Comparison of ENCODE assay signal across 18 mouse cellular contexts in genomic region chr7:6869556-6869955, GRCm38 (mm10).
DNase-seq lines count a peak whose midpoint lies in the region; ATAC-seq and TF ChIP-seq lines count a peak whose summit lies in the region.
"Had no signal": no experiment of that assay in that cellular context is flagged by ENCODE, and none has a peak within 500 bp of the region (broad histone marks: within the 10 kb centered on the region; RNA-seq: fewer than 3 reads in every experiment).

No protein-coding gene starts in this region.

- 85% methylated on average over 1 of the region's 1 CpGs for WGBS in forebrain, embryonic 11.5 days
- WGBS in forebrain, embryonic 10.5 days: 79% methylated on average over 1 of the region's 1 CpGs
- WGBS in hindbrain, embryonic 12.5 days: 74% methylated on average over 1 of the region's 1 CpGs
- WGBS in midbrain, embryonic 13.5 days: 56% methylated on average over 1 of the region's 1 CpGs

- DNase-seq in forebrain, embryonic 11.5 days (ENCODE audit: low spot score): no peak
- DNase-seq in forebrain, embryonic 10.5 days (ENCODE audit: extremely low spot score, low spot score): no peak
- peak; percentile 6 for DNase-seq in CH12.LX (ENCODE audit: extremely low read depth)
- no peak for DNase-seq in ovary, postnatal 36 days (ENCODE audit: low spot score)
- DNase-seq in gastrocnemius, postnatal 25 days: no peak
- no peak for DNase-seq in gastrocnemius, adult 8-10 months (ENCODE audit: low spot score in 2 of 2)
- DNase-seq: cerebellum, postnatal 10 days; gastrocnemius, postnatal 10 days; kidney, adult 9 months; lung, postnatal 4 days; spleen, adult 18-20 months; thymus, postnatal 4 days had no signal

- no peak overlapping the region for H3K4me3 ChIP-seq in forebrain, embryonic 11.5 days (ENCODE audit: low read depth, low read length)
- H3K4me3 ChIP-seq in forebrain, embryonic 10.5 days: no peak overlapping the region
- H3K4me3 ChIP-seq in CH12.LX (replicated peaks in 1 of 3; ENCODE audit: low read depth in 2 of 3, low read length in 2 of 3, poor library complexity in 1 of 3): no peak overlapping the region
- no peak overlapping the region for H3K4me3 ChIP-seq in hindbrain, embryonic 12.5 days
- H3K4me3 ChIP-seq in midbrain, embryonic 13.5 days (replicated peaks): no peak overlapping the region
- H3K4me3 ChIP-seq: embryonic facial prominence, embryonic 10.5 days; heart, embryonic 13.5 days; limb, embryonic 13.5 days had no signal

- dilution Hi-C loops in CH12.LX (cut with MboI; ENCODE audit: extremely low pct_ligation_motif_present, extremely low pct_unique_long_range_greater_than_20kb, low sequenced_read_pairs): no loop called here

- TF ChIP-seq EP300 in CH12.LX (IDR thresholded peaks at IDR 0.05; ENCODE audit: low read length): no peak

- H3K4me1 ChIP-seq in forebrain, embryonic 11.5 days (replicated peaks; ENCODE audit: control insufficient read depth, insufficient read depth, low read length): no peaks in the 10 kb centered on the region
- peaks cover 5% of the 10 kb centered on the region for H3K4me1 ChIP-seq in forebrain, embryonic 10.5 days
- H3K4me1 ChIP-seq in CH12.LX (ENCODE audit: control insufficient read depth in 1 of 2, insufficient read depth in 2 of 2): no peaks in the 10 kb centered on the region
- H3K4me1 ChIP-seq in hindbrain, embryonic 12.5 days: peaks cover 12% of the 10 kb centered on the region; the same call in 1 of the 2 replicates
- H3K4me1 ChIP-seq in midbrain, embryonic 13.5 days (replicated peaks): peaks cover 27% of the 10 kb centered on the region
- H3K4me1 ChIP-seq: heart, embryonic 13.5 days; limb, embryonic 13.5 days had no signal

- TF ChIP-seq RAD21 in CH12.LX (IDR thresholded peaks at IDR 0.05; ENCODE audit: low read depth, low read length): no peak

- no peak overlapping the region for H3K27ac ChIP-seq in forebrain, embryonic 11.5 days (ENCODE audit: low read depth, low read length)
- H3K27ac ChIP-seq in forebrain, embryonic 10.5 days: no peak overlapping the region
- no peak overlapping the region for H3K27ac ChIP-seq in CH12.LX (ENCODE audit: insufficient read depth, low read depth)
- no peak overlapping the region for H3K27ac ChIP-seq in hindbrain, embryonic 12.5 days
- H3K27ac ChIP-seq in midbrain, embryonic 13.5 days: peak overlapping the region; percentile 26; the same call in 1 of the 2 replicates
- H3K27ac ChIP-seq: embryonic facial prominence, embryonic 10.5 days; heart, embryonic 13.5 days; limb, embryonic 13.5 days had no signal

- ATAC-seq in forebrain, embryonic 11.5 days (replicated peaks; ENCODE audit: low FRiP score): peak; percentile 27; the same call in 1 of the 2 replicates
- ATAC-seq in hindbrain, embryonic 12.5 days (ENCODE audit: low FRiP score): peak; percentile 72
- ATAC-seq in midbrain, embryonic 13.5 days: peak; percentile 83
- ATAC-seq: Patski had no signal

- no peaks in the 10 kb centered on the region for H3K9me3 ChIP-seq in forebrain, embryonic 11.5 days (ENCODE audit: control insufficient read depth, low read length)
- H3K9me3 ChIP-seq in forebrain, embryonic 10.5 days: no peaks in the 10 kb centered on the region
- H3K9me3 ChIP-seq in CH12.LX (replicated peaks; ENCODE audit: low read length): peaks cover 32% of the 10 kb centered on the region
- no peaks in the 10 kb centered on the region for H3K9me3 ChIP-seq in hindbrain, embryonic 12.5 days (replicated peaks)
- H3K9me3 ChIP-seq in midbrain, embryonic 13.5 days: no peaks in the 10 kb centered on the region
- H3K9me3 ChIP-seq: embryonic facial prominence, embryonic 10.5 days; heart, embryonic 13.5 days; limb, embryonic 13.5 days had no signal

- TF ChIP-seq CTCF in CH12.LX (conservative IDR thresholded peaks at IDR 0.05 in 1 of 2, IDR thresholded peaks at IDR 0.05 in 1 of 2; ENCODE audit: low read depth in 2 of 2, low read length in 2 of 2): no peak

- no peaks in the 10 kb centered on the region for H3K79me2 ChIP-seq in CH12.LX (replicated peaks; ENCODE audit: control insufficient read depth, extremely low read depth, insufficient read depth, poor library complexity, severe bottlenecking)

- in situ Hi-C loops in CH12.LX (cut with MboI; ENCODE audit: low pct_ligation_motif_present, low pct_unique_long_range_greater_than_20kb, low sequenced_read_pairs): no loop called here

- no peak overlapping the region for H3K4me2 ChIP-seq in forebrain, embryonic 11.5 days (ENCODE audit: low read depth, low read length, severe bottlenecking)
- no peak overlapping the region for H3K4me2 ChIP-seq in CH12.LX (ENCODE audit: insufficient read depth, low read depth, poor library complexity, severe bottlenecking)
- H3K4me2 ChIP-seq in hindbrain, embryonic 12.5 days (replicated peaks): no peak overlapping the region
- H3K4me2 ChIP-seq in midbrain, embryonic 13.5 days (replicated peaks): no peak overlapping the region
- H3K4me2 ChIP-seq: heart, embryonic 13.5 days; limb, embryonic 13.5 days had no signal

- no peak for TF ChIP-seq POLR2A in CH12.LX (IDR thresholded peaks at IDR 0.05; ENCODE audit: low read depth, low read length)

- no peaks in the 10 kb centered on the region for H3K27me3 ChIP-seq in forebrain, embryonic 11.5 days (ENCODE audit: control insufficient read depth, insufficient read depth, low read length)
- no peaks in the 10 kb centered on the region for H3K27me3 ChIP-seq in forebrain, embryonic 10.5 days (ENCODE audit: poor library complexity, severe bottlenecking)
- H3K27me3 ChIP-seq in CH12.LX (replicated peaks): no peaks in the 10 kb centered on the region
- no peaks in the 10 kb centered on the region for H3K27me3 ChIP-seq in hindbrain, embryonic 12.5 days
- no peaks in the 10 kb centered on the region for H3K27me3 ChIP-seq in midbrain, embryonic 13.5 days
- H3K27me3 ChIP-seq: heart, embryonic 13.5 days; limb, embryonic 13.5 days; Patski had no signal

- H3K9ac ChIP-seq in forebrain, embryonic 11.5 days (ENCODE audit: low read length): no peak overlapping the region
- no peak overlapping the region for H3K9ac ChIP-seq in CH12.LX (ENCODE audit: insufficient read depth, low read depth)
- H3K9ac ChIP-seq in hindbrain, embryonic 12.5 days: no peak overlapping the region
- no peak overlapping the region for H3K9ac ChIP-seq in midbrain, embryonic 13.5 days (replicated peaks)
- H3K9ac ChIP-seq: heart, embryonic 13.5 days; limb, embryonic 13.5 days had no signal

- H3K36me3 ChIP-seq in forebrain, embryonic 11.5 days (ENCODE audit: control insufficient read depth, insufficient read depth, low read length): no peaks in the 10 kb centered on the region
- H3K36me3 ChIP-seq in forebrain, embryonic 10.5 days (replicated peaks): no peaks in the 10 kb centered on the region
- no peaks in the 10 kb centered on the region for H3K36me3 ChIP-seq in CH12.LX (replicated peaks in 1 of 2; ENCODE audit: control insufficient read depth in 1 of 2, insufficient read depth in 1 of 2, low read length in 1 of 2)
- H3K36me3 ChIP-seq in hindbrain, embryonic 12.5 days: no peaks in the 10 kb centered on the region
- no peaks in the 10 kb centered on the region for H3K36me3 ChIP-seq in midbrain, embryonic 13.5 days
- H3K36me3 ChIP-seq: embryonic facial prominence, embryonic 10.5 days; heart, embryonic 13.5 days; limb, embryonic 13.5 days had no signal

TF ChIP-seq in CH12.LX, 34 proteins besides CTCF, POLR2A, EP300 and RAD21:
- TF ChIP-seq E2F4 (IDR thresholded peaks at IDR 0.05; ENCODE audit: insufficient replicate concordance, low read depth, low read length) (no peak), TCF12 (IDR thresholded peaks at IDR 0.05; ENCODE audit: low read depth, low read length) (no peak), CHD1 (IDR thresholded peaks at IDR 0.05; ENCODE audit: low read depth, low read length) (no peak), GABPA (IDR thresholded peaks at IDR 0.05; ENCODE audit: insufficient replicate concordance, low read depth, low read length) (no peak), JUND (conservative IDR thresholded peaks at IDR 0.05; ENCODE audit: low read depth, low read length) (no peak), MEF2A (IDR thresholded peaks at IDR 0.05; ENCODE audit: borderline replicate concordance, low read depth, low read length) (no peak), ETS1 (conservative IDR thresholded peaks at IDR 0.05; ENCODE audit: low read depth, low read length) (no peak), JUN (IDR thresholded peaks at IDR 0.05; ENCODE audit: insufficient read depth, low read depth, low read length) (no peak), MAFK (IDR thresholded peaks at IDR 0.05; ENCODE audit: insufficient replicate concordance, low read length) (no peak), POLR2AphosphoS2 (IDR thresholded peaks at IDR 0.05; ENCODE audit: low read depth, low read length) (no peak), ELF1 (IDR thresholded peaks at IDR 0.05; ENCODE audit: low read depth, low read length) (no peak), MAZ (IDR thresholded peaks at IDR 0.05; ENCODE audit: low read depth, low read length) (no peak), NRF1 (IDR thresholded peaks at IDR 0.05; ENCODE audit: low read depth, low read length) (no peak), ZKSCAN1 (IDR thresholded peaks at IDR 0.05; ENCODE audit: borderline replicate concordance, low read depth, low read length) (no peak), ZNF384 (IDR thresholded peaks at IDR 0.05; ENCODE audit: low read depth, low read length) (no peak), IRF4 (IDR thresholded peaks at IDR 0.05; ENCODE audit: low read depth, low read length) (no peak), TBP (conservative IDR thresholded peaks at IDR 0.05; ENCODE audit: low read depth, low read length) (no peak), NELFE (IDR thresholded peaks at IDR 0.05; ENCODE audit: low read depth, low read length) (no peak), PAX5 (IDR thresholded peaks at IDR 0.05; ENCODE audit: low read length) (no peak)
TF ChIP-seq in CH12.LX: peak in this region for 0.

Comparison
In these comparisons a context has a peak if more than half of its experiments do, and no peak if none do; other contexts are left out.
1. ATAC-seq: peak in every context shown above with its lines; median percentile 83 in midbrain, embryonic 13.5 days; 72 in hindbrain, embryonic 12.5 days; 27 in forebrain, embryonic 11.5 days.